Mouse (Mus musculus): Measurements from ENCODE around the gene Rcc2.

The Rcc2 gene

GRCm38 (mm10) chr4:140700269-140701018, at the start of gene Rcc2:
Rcc2 (plus strand) TSS chr4:140700541.
- DNase-seq (ENCODE audit: low spot score in 2 of 2) = no peak

GRCm38 (mm10) chr4:140653835-140654583, 46.3 kb upstream of the Rcc2 start:
- DNase-seq (ENCODE audit: low spot score in 2 of 2) = no peak

- no peak for DNase-seq (ENCODE audit: low spot score in 2 of 2)
Observed at GRCm38 (mm10) chr4:140654798-140655197, 45.5 kb upstream of the Rcc2 start.

- no peak for DNase-seq (ENCODE audit: low spot score in 2 of 2)
Observed at GRCm38 (mm10) chr4:140656529-140656928, 43.8 kb upstream of the Rcc2 start.

- DNase-seq (ENCODE audit: low spot score in 2 of 2) = no peak
Observed at GRCm38 (mm10) chr4:140657681-140658575, 42.4 kb upstream of the Rcc2 start.

- DNase-seq (ENCODE audit: low spot score in 2 of 2) = no peak
Observed at GRCm38 (mm10) chr4:140661406-140662022, 38.8 kb upstream of the Rcc2 start.

GRCm38 (mm10) chr4:140662453-140662852, 37.9 kb upstream of the Rcc2 start:
- no peak for DNase-seq (ENCODE audit: low spot score in 2 of 2)

GRCm38 (mm10) chr4:140662882-140663585, 37.3 kb upstream of the Rcc2 start:
- no peak for DNase-seq (ENCODE audit: low spot score in 2 of 2)

GRCm38 (mm10) chr4:140665053-140665452, 35.3 kb upstream of the Rcc2 start:
- DNase-seq (ENCODE audit: low spot score in 2 of 2) = no peak

- DNase-seq (ENCODE audit: low spot score in 2 of 2) = no peak
Observed at GRCm38 (mm10) chr4:140665760-140666159, 34.6 kb upstream of the Rcc2 start, which contains the start of gene Arhgef10l. Arhgef10l (minus strand) TSS chr4:140666012.

- no peak for DNase-seq (ENCODE audit: low spot score in 2 of 2)
Observed at GRCm38 (mm10) chr4:140667802-140668201, 32.5 kb upstream of the Rcc2 start.

GRCm38 (mm10) chr4:140673527-140674264, 26.6 kb upstream of the Rcc2 start:
- DNase-seq (ENCODE audit: low spot score in 2 of 2) = no peak

GRCm38 (mm10) chr4:140674345-140674926, 25.9 kb upstream of the Rcc2 start:
- peak; percentile 80 to 95 for DNase-seq (ENCODE audit: low spot score in 2 of 2)

- DNase-seq (ENCODE audit: low spot score in 2 of 2) = peak in 1 of 2 experiments; percentile 50
Observed at GRCm38 (mm10) chr4:140679038-140679437, 21.3 kb upstream of the Rcc2 start.

GRCm38 (mm10) chr4:140679723-140680380, 20.5 kb upstream of the Rcc2 start:
- peak; percentile 68 to 84 for DNase-seq (ENCODE audit: low spot score in 2 of 2)

- no peak for DNase-seq (ENCODE audit: low spot score in 2 of 2)
Observed at GRCm38 (mm10) chr4:140680731-140681397, 19.5 kb upstream of the Rcc2 start.

- DNase-seq (ENCODE audit: low spot score in 2 of 2) = no peak
Observed at GRCm38 (mm10) chr4:140683608-140684007, 16.7 kb upstream of the Rcc2 start.

- no peak for DNase-seq (ENCODE audit: low spot score in 2 of 2)
Observed at GRCm38 (mm10) chr4:140684141-140684871, 16.0 kb upstream of the Rcc2 start.
